Mouse (Mus musculus): ENCODE measurements around the gene Kcnq5.

- TF ChIP-seq TAL1 (conservative IDR thresholded peaks at IDR 0.05; ENCODE audit: low read depth, low read length) (no peak), CTCF (IDR thresholded peaks at IDR 0.05; ENCODE audit: low read depth, low read length) (no peak), GATA2 (IDR thresholded peaks at IDR 0.05; ENCODE audit: borderline replicate concordance, low read depth, low read length) (no peak), GATA1 (IDR thresholded peaks at IDR 0.05; ENCODE audit: borderline replicate concordance, low read length) (no peak), POLR2AphosphoS5 (IDR thresholded peaks at IDR 0.05; ENCODE audit: insufficient replicate concordance, low read depth, low read length) (no peak)
Measured at GRCm38 (mm10) chr1:21486266-21486665, 475.5 kb downstream of the Kcnq5 start.

Data from G1E (cell line).